Mouse (Mus musculus): ENCODE results near the gene Slc17a5.

- no peak for TF ChIP-seq CTCF (IDR thresholded peaks at IDR 0.05; ENCODE audit: borderline replicate concordance, extremely low read depth, insufficient read depth, insufficient read length)
- TF ChIP-seq POLR2A (IDR thresholded peaks at IDR 0.05; ENCODE audit: borderline replicate concordance, extremely low read depth, insufficient read depth, insufficient read length, poor library complexity, severe bottlenecking): no peak
Measured at GRCm38 (mm10) chr9:78504679-78505078, 83.2 kb downstream of the Slc17a5 start.

All from brain, embryonic 14.5 days (tissue).